Mouse (Mus musculus) bone marrow, adult 2 months (tissue): ENCODE results near the gene Ythdf1.

Source experiments
- CTCF ChIP-seq: fragments of 200-500 bp; IDR thresholded peaks from 2 replicates; pipeline ENCODE4 v1.5.1; 2011; ENCODE audit warnings: low read length, control low read depth; ENCODE audit not compliant: control insufficient read depth, insufficient read depth
- POLR2A ChIP-seq: fragments of 200-500 bp; IDR thresholded peaks from 2 replicates; pipeline ENCODE4 v1.6.1; 2011; ENCODE audit warnings: low read depth, mild to moderate bottlenecking, control low read depth, low read length, borderline replicate concordance; ENCODE audit not compliant: control insufficient read depth

- TF ChIP-seq POLR2A (no peak), CTCF (no peak)
Measured at GRCm38 (mm10) chr2:180922739-180923138, 2.0 kb upstream of the Ythdf1 start.
